Mouse (Mus musculus): ENCODE results near the gene Vmn2r121. TPM values are rescaled to one million over a fixed set of nuclear protein-coding genes. Genes with fewer than 3 reads are reported as not detected.

Gene Vmn2r121
- not detected for polyA plus RNA-seq (2015; fragmentation: Illumina TruSeq; extraction: RNeasy Lipid Tissue Mini Kit (QIAGEN cat#74804); ENCODE audit: insufficient read depth, low read depth, low replicate concordance)

DNA sequence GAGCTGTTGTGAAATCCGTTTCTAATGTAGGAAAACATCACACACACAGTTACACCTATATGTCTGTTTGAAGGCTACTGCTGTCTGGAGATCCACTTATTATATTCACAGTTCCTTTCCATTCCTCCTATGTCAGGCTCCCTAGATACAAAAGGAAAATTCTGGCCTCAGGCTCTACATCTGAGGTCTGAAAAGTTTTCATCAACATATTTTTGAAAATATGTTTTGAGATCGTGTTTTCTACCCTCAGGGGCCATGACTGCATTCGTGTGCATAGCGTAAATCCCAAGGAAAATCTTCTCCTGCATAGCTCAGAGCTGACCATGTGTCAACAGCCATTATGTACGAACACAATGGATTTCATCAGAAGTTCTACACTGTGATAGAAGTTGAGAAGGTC, at the start of gene Vmn2r121:
Vmn2r121 (minus strand) TSS at position 101 of the 400 bp plus-strand sequence.

